Mouse (Mus musculus) limb, embryonic 12.5 days (tissue): ENCODE measurements around the gene Bora. TPM values are rescaled to one million over a fixed set of nuclear protein-coding genes. Genes with fewer than 3 reads are reported as not detected.

Experiments used
- ATAC-seq: fragments of 200-750 bp; cut with Nextera tagmentation; 2 replicates; pipeline ENCODE4 v1.8.0; 2017; ENCODE audit warnings: low read depth, moderate TSS enrichment; ENCODE audit not compliant: insufficient number of reproducible peaks, insufficient read depth, low FRiP score, low TSS enrichment
- H3K27ac ChIP-seq: fragments of 300-500 bp; sonication (generic); 2 replicates; pipeline ENCODE4 v1.5.1; 2016; ENCODE audit warnings: mild to moderate bottlenecking, moderate library complexity
- H3K27me3 ChIP-seq: fragments of 300-500 bp; sonication (generic); 2 replicates; pipeline ENCODE4 v1.6.1; 2016; ENCODE audit warnings: mild to moderate bottlenecking, moderate library complexity
- H3K36me3 ChIP-seq: fragments of 300-500 bp; sonication (generic); 2 replicates; pipeline ENCODE4 v1.6.1; 2016; ENCODE audit warnings: mild to moderate bottlenecking, moderate library complexity
- H3K4me1 ChIP-seq: fragments of 300-500 bp; sonication (generic); replicated peaks from 2 replicates; pipeline ENCODE4 v1.6.1; 2016
- H3K4me2 ChIP-seq: fragments of 300-500 bp; sonication (generic); 2 replicates; pipeline ENCODE4 v1.6.1; 2016; ENCODE audit warnings: mild to moderate bottlenecking, moderate library complexity
- H3K4me3 ChIP-seq: fragments of 300-500 bp; sonication (generic); replicated peaks from 2 replicates; pipeline ENCODE4 v1.5.1; 2016; ENCODE audit warnings: mild to moderate bottlenecking
- H3K9ac ChIP-seq: fragments of 300-500 bp; sonication (generic); replicated peaks from 2 replicates; pipeline ENCODE4 v1.6.1; 2016; ENCODE audit warnings: mild to moderate bottlenecking, moderate library complexity
- H3K9me3 ChIP-seq: fragments of 300-500 bp; sonication (generic); 2 replicates; pipeline ENCODE4 v1.6.1; 2016; ENCODE audit warnings: mild to moderate bottlenecking, moderate library complexity
- WGBS: fragments of 180-500 bp; shearing (Covaris S2); methylation state at CpG from one replicate; pipeline ENCODE4 v1.1.7; 2016; 5-methylcytosine and 5-hydroxymethylcytosine counted together
- polyA plus RNA-seq: library from polyadenylated mRNA; unstranded; fragments of >200 nt; fragmentation: Nextera tagmentation; extraction: Ambion mirVana; gene quantifications from 2 replicates; pipeline ENCODE4 v1.2.1, GENCODE M21; 2016

Gene Bora
- polyA plus RNA-seq, 1 experiment from 2014 or later = 118 TPM

DNA sequence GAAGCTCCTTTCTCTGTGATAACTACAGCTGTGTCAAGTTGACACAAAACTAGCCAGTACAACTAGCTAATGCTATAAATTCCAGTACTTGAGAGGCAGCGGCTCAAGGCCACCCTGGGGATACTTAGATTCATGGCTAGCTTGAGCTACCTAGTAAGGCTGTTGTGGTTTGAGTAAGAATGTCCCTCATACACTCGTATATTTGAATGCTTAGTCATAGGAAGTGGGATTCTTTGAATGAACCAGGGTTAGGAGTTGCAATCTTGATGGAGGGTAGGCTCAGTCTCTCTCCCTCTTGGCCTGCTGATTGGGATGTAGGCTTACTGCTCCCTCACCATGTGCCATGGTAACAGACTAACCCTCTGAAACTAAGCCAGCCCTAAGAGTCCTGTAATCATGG, 17.1 kb downstream of the Bora start:
- Histone ChIP-seq H3K4me1 (no peaks in the 10 kb centered on the region), H3K4me2 (no peak overlapping the region), H3K9me3 (no peaks in the 10 kb centered on the region), H3K36me3 (peaks cover 72% of the 10 kb centered on the region), H3K27ac (no peak overlapping the region), H3K9ac (no peak overlapping the region), H3K27me3 (no peaks in the 10 kb centered on the region), H3K4me3 (no peak overlapping the region)
- WGBS = 95% methylated on average over 2 of the region's 2 CpGs
- ATAC-seq = no peak

DNA sequence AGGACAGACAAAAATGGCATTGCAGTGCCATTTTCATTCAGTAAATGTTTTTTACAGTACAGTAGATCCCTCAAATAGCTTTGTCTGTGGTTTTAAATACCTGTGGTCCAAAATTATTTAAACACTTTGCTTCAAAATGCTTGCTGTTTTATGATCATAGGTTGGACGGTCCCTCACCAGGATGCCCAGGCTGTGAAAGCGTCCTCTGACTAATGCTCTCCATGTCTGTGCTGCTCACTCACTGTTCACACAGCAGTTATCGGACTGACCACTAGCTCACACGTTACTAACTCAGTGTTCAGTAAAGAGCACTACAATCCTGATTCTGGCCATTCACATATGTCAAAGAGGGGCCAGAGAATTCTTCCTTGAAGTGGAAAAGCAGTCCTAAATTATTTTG, 25.1 kb downstream of the Bora start:
- Histone ChIP-seq H3K9me3 (no peaks in the 10 kb centered on the region), H3K4me3 (no peak overlapping the region), H3K4me2 (no peak overlapping the region), H3K36me3 (peaks cover 77% of the 10 kb centered on the region), H3K27me3 (no peaks in the 10 kb centered on the region), H3K27ac (no peak overlapping the region), H3K4me1 (no peaks in the 10 kb centered on the region), H3K9ac (no peak overlapping the region)
- 78% methylated on average over 4 of the region's 4 CpGs for WGBS
- no peak for ATAC-seq

DNA sequence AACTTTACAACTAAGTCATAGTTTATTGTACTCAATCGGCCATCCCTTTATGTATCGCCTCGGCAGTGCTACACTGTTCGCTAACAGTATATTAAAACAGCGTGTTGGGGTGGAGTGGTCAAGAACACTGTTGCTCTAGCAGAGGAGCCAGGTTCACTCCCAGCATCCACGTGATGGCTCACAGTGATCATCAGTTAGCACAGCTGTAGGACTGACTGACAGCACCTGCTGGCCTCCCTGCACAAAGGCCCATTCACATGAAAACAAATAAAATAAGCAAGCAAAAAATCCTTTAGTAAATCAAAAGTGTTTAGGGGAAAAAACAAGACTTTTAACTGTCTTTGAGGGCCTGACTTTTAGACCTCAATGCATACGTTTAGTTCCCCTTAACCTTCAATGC, 42.9 kb downstream of the Bora start:
- Histone ChIP-seq H3K9me3 (no peaks in the 10 kb centered on the region), H3K36me3 (peaks cover 77% of the 10 kb centered on the region), H3K4me2 (no peak overlapping the region), H3K4me1 (no peaks in the 10 kb centered on the region), H3K9ac (no peak overlapping the region), H3K27ac (no peak overlapping the region), H3K27me3 (no peaks in the 10 kb centered on the region), H3K4me3 (no peak overlapping the region)
- 91% methylated on average over 7 of the region's 7 CpGs for WGBS
- no peak for ATAC-seq

DNA sequence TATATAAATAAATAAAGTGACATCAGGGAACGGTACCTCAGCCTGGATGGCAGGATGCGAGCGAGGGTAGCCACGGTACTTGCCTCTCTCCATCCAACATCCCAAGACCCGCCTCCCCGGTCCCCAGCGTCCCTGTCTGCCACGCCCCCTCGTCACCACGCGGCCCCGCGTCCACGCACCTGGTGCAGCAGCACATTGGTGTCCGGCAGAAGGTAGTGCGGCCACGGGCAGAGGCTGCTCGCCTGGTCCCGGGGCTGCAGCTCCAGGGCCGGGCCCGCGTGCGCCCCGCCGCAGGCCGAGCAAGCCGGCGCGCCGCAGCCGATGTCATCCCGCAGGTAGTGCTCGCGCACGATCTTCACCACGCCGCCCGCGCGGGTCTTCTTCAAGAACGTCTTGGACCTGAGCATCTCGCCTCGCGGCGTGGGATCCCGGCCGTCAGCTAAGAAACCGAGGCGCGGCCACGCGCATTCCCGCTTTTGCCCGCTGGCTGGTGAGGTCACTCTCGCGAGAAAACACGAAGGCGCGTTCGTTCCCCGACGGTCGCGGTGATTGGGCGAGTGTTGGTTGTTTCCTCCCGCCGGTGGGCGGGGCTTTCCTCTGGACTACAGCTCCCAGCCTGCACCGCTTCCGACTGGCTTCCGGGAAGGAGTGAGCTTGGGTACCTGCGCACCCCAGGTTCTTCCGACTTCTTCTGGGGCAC, 53.4 kb downstream of the Bora start, which contains the start of the genes Pibf1 and Dis3:
TSS of gene Pibf1 (plus strand) at position 158 of the 700 bp plus-strand sequence.
TSS of gene Dis3 (minus strand) at position 504 of the 700 bp plus-strand sequence.
- under 1% methylated on average over 73 of the region's 73 CpGs for WGBS
- Histone ChIP-seq H3K27me3 (no peaks in the 10 kb centered on the region), H3K27ac (peak within 1 kb of the TSS; percentile 85), H3K4me2 (peak within 1 kb of the TSS; percentile 79), H3K9me3 (no peaks in the 10 kb centered on the region), H3K4me1 (peaks cover 8% of the 10 kb centered on the region), H3K4me3 (peak within 1 kb of the TSS; percentile 92), H3K9ac (peak within 1 kb of the TSS; percentile 86), H3K36me3 (peaks cover 60% of the 10 kb centered on the region)
- peak; percentile 99 for ATAC-seq

DNA sequence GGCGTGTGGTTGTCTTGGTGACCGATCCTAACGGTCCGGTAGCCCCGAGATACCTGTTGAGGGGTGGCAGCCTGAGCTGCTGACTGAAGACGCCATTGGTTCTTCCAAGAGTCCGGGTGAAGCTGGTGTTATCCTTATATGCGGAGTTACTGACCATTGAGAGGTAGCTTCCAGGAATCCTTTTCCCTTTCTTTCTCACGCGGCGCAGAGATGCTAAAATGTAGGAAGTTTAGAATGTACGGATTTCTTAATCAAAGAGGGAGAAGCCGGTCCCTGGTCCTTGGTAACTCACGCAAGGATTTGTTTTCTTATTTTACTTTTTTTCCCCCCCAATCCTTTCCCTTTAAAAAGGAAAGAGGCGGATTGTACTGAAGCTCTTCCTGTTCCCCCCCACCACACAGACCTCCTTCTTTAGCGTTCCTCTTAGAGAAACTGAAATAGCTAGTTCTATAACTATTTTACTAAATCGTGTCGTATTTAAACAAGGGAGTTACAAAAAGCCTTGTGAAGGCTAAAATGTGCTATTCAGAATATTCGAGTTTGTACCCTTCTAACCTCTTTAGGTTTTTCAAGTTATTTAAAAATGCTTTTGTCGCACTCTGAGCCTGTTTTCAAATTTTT, 54.1 kb downstream of the Bora start:
- Histone ChIP-seq H3K27me3 (no peaks in the 10 kb centered on the region), H3K4me2 (peak overlapping the region; percentile 79), H3K9me3 (no peaks in the 10 kb centered on the region), H3K36me3 (peaks cover 62% of the 10 kb centered on the region), H3K27ac (no peak overlapping the region), H3K4me3 (peak overlapping the region; percentile 92), H3K4me1 (peaks cover 8% of the 10 kb centered on the region), H3K9ac (peak overlapping the region; percentile 86)
- 6% methylated on average over 20 of the region's 20 CpGs for WGBS
- no peak for ATAC-seq

DNA sequence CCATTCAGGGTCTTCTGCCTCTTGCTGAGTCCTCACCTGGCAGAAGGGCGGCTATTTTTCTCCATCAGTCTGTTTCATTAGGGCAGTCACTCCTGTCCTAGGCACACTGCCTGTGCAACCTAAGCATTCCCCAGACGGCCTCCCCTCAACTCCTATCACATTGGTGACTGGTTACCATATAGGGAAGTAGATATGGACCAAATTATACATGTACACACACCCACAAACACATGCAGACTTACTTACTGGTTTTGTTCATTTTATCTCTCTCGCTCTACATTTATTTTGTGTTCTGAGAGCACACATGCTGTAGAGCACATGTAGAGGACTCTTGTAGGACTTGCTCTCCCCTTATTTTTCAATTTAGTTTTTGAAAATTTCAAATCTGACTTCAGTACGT, 57.0 kb downstream of the Bora start:
- H3K9me3 ChIP-seq = no peaks in the 10 kb centered on the region
- H3K9ac ChIP-seq = no peak overlapping the region
- peaks cover 60% of the 10 kb centered on the region for H3K36me3 ChIP-seq
- no peak overlapping the region for H3K4me2 ChIP-seq
- no peak overlapping the region for H3K27ac ChIP-seq
- H3K4me1 ChIP-seq = peaks cover 8% of the 10 kb centered on the region
- H3K27me3 ChIP-seq = no peaks in the 10 kb centered on the region
- no peak for ATAC-seq
- H3K4me3 ChIP-seq = no peak overlapping the region
- 94% methylated on average over 4 of the region's 4 CpGs for WGBS

DNA sequence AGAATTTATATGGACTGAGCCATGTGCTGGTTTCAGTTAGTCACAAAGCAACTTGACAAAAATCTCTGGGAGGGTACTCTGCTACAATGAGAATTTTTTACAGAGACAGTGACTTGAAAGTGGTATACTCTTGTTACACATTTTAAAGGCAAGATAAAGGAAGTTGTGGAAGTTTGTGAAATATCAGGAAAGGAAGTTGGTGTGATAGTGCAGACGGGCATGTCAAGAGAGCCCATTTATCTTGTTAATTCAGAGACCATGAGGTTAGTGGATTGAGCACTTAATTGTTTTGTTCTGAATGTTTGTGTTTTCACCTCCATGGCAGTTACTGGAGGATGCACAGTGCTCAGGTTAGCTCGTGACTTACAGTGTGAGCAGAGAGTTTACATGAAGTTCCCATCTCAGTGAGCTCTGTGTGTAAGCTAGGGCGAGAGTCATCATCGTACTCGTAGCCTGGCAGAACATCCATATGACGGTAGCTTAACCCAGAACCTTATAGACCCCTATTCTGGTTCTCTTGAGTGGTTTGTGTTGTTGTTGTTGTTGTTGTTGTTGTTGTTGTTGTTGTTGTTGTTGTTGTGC, 58.6 kb downstream of the Bora start:
- H3K9me3 ChIP-seq = no peaks in the 10 kb centered on the region
- H3K27ac ChIP-seq = no peak overlapping the region
- no peaks in the 10 kb centered on the region for H3K27me3 ChIP-seq
- no peaks in the 10 kb centered on the region for H3K4me1 ChIP-seq
- no peak overlapping the region for H3K4me2 ChIP-seq
- H3K4me3 ChIP-seq = no peak overlapping the region
- no peak for ATAC-seq
- H3K36me3 ChIP-seq = peaks cover 70% of the 10 kb centered on the region
- WGBS = 93% methylated on average over 6 of the region's 6 CpGs
- no peak overlapping the region for H3K9ac ChIP-seq

DNA sequence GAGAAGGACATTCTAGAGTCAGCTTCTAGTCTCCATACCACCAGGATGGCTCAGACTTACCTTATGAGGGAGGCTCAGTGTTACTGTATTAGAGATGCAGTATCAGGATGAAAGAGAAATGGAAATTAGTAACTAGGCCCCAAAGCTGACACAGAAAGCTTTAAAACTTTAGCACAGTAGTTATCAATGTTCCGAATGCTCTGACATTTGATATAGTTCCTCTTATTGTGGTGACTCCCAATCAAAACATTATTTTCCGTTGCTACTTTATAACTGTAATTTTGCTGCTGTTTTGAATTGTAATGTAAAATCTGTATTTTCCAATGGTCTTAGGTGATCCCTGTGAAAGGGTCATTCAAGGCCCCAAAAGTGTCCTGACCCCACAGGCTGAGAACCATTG, 60.6 kb downstream of the Bora start:
- H3K9me3 ChIP-seq = no peaks in the 10 kb centered on the region

DNA sequence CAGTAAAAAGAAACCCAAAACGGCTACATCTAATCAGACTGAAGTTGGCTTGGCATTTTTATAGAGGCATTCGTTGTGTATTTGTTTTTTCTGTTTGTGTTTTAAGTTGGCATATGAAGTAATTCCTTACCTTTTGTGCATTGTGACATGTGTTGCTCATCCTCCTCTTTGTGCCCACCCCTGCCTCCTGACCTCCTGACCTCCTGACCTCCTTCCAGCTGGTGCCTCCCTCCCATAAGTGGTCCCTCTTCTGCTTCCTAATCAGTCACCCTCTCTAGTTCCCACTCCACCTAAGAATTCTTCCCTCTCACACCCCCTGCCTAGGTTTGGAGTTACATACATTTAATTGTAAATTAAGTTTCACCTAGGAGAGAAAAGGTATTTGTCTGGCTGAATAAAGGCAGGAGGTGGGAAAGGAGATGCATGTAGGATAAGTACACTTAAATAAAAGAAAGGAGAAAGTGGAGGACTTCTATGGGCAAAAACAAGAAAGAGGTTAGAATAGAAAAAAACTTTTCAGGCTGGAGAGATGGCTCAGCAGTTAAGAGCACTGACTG, 61.7 kb downstream of the Bora start:
- no peaks in the 10 kb centered on the region for H3K9me3 ChIP-seq
- H3K4me1 ChIP-seq = no peaks in the 10 kb centered on the region
- no peak overlapping the region for H3K9ac ChIP-seq
- H3K27ac ChIP-seq = no peak overlapping the region
- no peak overlapping the region for H3K4me3 ChIP-seq
- no peak for ATAC-seq
- peaks cover 87% of the 10 kb centered on the region for H3K36me3 ChIP-seq
- no peak overlapping the region for H3K4me2 ChIP-seq
- WGBS = 85% methylated on average over 2 of the region's 2 CpGs
- no peaks in the 10 kb centered on the region for H3K27me3 ChIP-seq

More for the DNA sequence above, 60.6 kb downstream of the Bora start:
- no peak overlapping the region for H3K9ac ChIP-seq
- ATAC-seq = no peak
- peaks cover 87% of the 10 kb centered on the region for H3K36me3 ChIP-seq
- H3K4me3 ChIP-seq = no peak overlapping the region
- H3K27me3 ChIP-seq = no peaks in the 10 kb centered on the region
- no peaks in the 10 kb centered on the region for H3K4me1 ChIP-seq
- no peak overlapping the region for H3K27ac ChIP-seq
- 92% methylated on average over 2 of the region's 2 CpGs for WGBS
- no peak overlapping the region for H3K4me2 ChIP-seq

DNA sequence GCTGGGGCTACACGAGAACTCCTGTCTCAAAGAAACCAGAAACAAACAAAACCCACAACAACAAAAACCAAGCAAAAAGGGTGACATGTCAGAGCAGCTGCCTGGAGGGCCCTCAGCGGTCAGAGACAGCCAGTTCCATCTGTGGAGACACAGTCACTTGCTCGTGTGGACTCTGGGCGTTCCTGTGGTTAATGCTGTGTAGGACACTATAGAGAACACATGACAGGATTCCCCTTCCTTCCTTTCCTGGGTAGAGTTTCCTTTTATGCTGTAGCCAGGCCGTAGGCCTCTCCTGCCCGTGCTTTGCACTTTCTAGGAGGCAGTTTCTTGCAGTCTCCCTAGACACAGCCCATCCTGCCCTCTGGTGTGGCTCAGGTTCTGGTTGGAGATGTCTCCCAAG, 62.7 kb downstream of the Bora start:
- H3K27ac ChIP-seq = no peak overlapping the region
- H3K4me3 ChIP-seq = no peak overlapping the region
- H3K4me2 ChIP-seq = no peak overlapping the region
- H3K4me1 ChIP-seq = no peaks in the 10 kb centered on the region
- no peak overlapping the region for H3K9ac ChIP-seq
- no peaks in the 10 kb centered on the region for H3K9me3 ChIP-seq
- peaks cover 85% of the 10 kb centered on the region for H3K36me3 ChIP-seq
- no peaks in the 10 kb centered on the region for H3K27me3 ChIP-seq
- 92% methylated on average over 6 of the region's 6 CpGs for WGBS
- ATAC-seq = no peak

DNA sequence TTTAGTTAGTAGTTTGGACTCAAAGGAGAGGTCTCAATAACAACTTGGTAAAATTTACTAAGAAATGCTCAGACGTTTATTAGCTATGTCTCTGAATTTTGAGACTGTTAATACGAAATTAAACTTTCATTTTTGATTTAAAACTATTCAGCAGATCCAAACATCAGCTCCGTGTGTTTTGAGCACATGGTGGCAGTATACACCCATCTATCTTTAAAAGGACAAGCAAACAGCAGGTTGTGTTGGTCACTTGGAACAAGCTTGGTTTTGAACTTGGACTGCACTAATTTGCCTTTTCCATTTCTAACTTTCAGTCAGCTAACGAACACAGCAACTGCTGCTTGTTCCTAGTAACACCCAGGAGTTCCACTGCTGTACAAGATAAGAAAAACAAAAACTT, 71.6 kb downstream of the Bora start:
- no peak overlapping the region for H3K9ac ChIP-seq
- ATAC-seq = no peak
- H3K4me3 ChIP-seq = no peak overlapping the region
- no peaks in the 10 kb centered on the region for H3K27me3 ChIP-seq
- no peak overlapping the region for H3K27ac ChIP-seq
- WGBS = 80% methylated on average over 4 of the region's 4 CpGs
- H3K4me1 ChIP-seq = no peaks in the 10 kb centered on the region
- no peak overlapping the region for H3K4me2 ChIP-seq
- H3K9me3 ChIP-seq = no peaks in the 10 kb centered on the region
- H3K36me3 ChIP-seq = peaks cover 47% of the 10 kb centered on the region
